9 mouse cellular contexts compared by ENCODE assay signal in genomic region chr14:21253993-21254339, GRCm38 (mm10).
DNase-seq lines count a peak whose midpoint lies in the region; ATAC-seq and TF ChIP-seq lines count a peak whose summit lies in the region.
"Had no signal": no experiment of that assay in that cellular context is flagged by ENCODE, and none has a peak within 500 bp of the region (broad histone marks: within the 10 kb centered on the region; RNA-seq: fewer than 3 reads in every experiment).

No protein-coding gene starts in this region.

- no peak for ATAC-seq in lung, embryonic 14.5 days (ENCODE audit: insufficient read depth)
- no peak for ATAC-seq in embryonic facial prominence, embryonic 12.5 days (ENCODE audit: insufficient number of reproducible peaks, insufficient read depth, low FRiP score, low TSS enrichment)
- ATAC-seq in monocyte, adult 5-6 weeks (replicated peaks; ENCODE audit: insufficient number of reproducible peaks, low FRiP score, low TSS enrichment, poor library complexity, severe bottlenecking): no peak

- H3K36me3 ChIP-seq in lung, embryonic 14.5 days (ENCODE audit: insufficient read depth): no peaks in the 10 kb centered on the region
- no peaks in the 10 kb centered on the region for H3K36me3 ChIP-seq in embryonic facial prominence, embryonic 12.5 days

- 69% methylated on average over 2 of the region's 2 CpGs for WGBS in lung, embryonic 14.5 days
- WGBS in lung, adult 2 months: 71% methylated on average over 2 of the region's 2 CpGs
- WGBS in embryonic facial prominence, embryonic 12.5 days: 60% methylated on average over 2 of the region's 2 CpGs

- no peaks in the 10 kb centered on the region for H3K9me3 ChIP-seq in lung, embryonic 14.5 days (ENCODE audit: low read depth, low read length)
- H3K9me3 ChIP-seq in embryonic facial prominence, embryonic 12.5 days: no peaks in the 10 kb centered on the region

- no peak overlapping the region for H3K4me3 ChIP-seq in lung, embryonic 14.5 days (ENCODE audit: low read depth, low read length)
- no peak overlapping the region for H3K4me3 ChIP-seq in lung, adult 2 months (replicated peaks; ENCODE audit: extremely low read depth, low read depth, low read length)
- H3K4me3 ChIP-seq in embryonic facial prominence, embryonic 12.5 days: no peak overlapping the region

- no peak overlapping the region for H3K4me2 ChIP-seq in lung, embryonic 14.5 days
- no peak overlapping the region for H3K4me2 ChIP-seq in embryonic facial prominence, embryonic 12.5 days (replicated peaks)

- H3K27me3 ChIP-seq in lung, embryonic 14.5 days (ENCODE audit: insufficient read depth, low read length): no peaks in the 10 kb centered on the region
- H3K27me3 ChIP-seq in embryonic facial prominence, embryonic 12.5 days: no peaks in the 10 kb centered on the region

- peaks cover 6% of the 10 kb centered on the region for H3K4me1 ChIP-seq in lung, embryonic 14.5 days (ENCODE audit: insufficient read depth)
- H3K4me1 ChIP-seq in lung, adult 2 months (ENCODE audit: control insufficient read depth, insufficient read depth, low read length): no peaks in the 10 kb centered on the region; the same call in 1 of the 2 replicates
- peaks cover 20% of the 10 kb centered on the region; the same call in 1 of the 2 replicates for H3K4me1 ChIP-seq in embryonic facial prominence, embryonic 12.5 days

- TF ChIP-seq CTCF in lung, embryonic 14.5 days (IDR thresholded peaks at IDR 0.05; ENCODE audit: low read depth): peak; percentile 41
- TF ChIP-seq CTCF in lung, adult 2 months (IDR thresholded peaks at IDR 0.05; ENCODE audit: insufficient read depth, low read length): no peak

- no peak overlapping the region for H3K27ac ChIP-seq in lung, embryonic 14.5 days (ENCODE audit: low read depth)
- H3K27ac ChIP-seq in embryonic facial prominence, embryonic 12.5 days: peak overlapping the region; percentile 67; the same call in 1 of the 2 replicates

- TF ChIP-seq POLR2A in lung, adult 2 months (IDR thresholded peaks at IDR 0.05; ENCODE audit: borderline replicate concordance, extremely low read depth, low read depth, low read length): no peak

- peak; percentile 26 for DNase-seq in lung, embryonic 14.5 days
- DNase-seq in lung, adult 2 months: no peak
- DNase-seq in induced T-regulatory cell, adult 2 months (ENCODE audit: low read depth): peak; percentile 30
- peak; percentile 44 for DNase-seq in retina, postnatal 7 days (ENCODE audit: low read depth, low spot score)
- DNase-seq in gastrocnemius, postnatal 25 days: no peak
- DNase-seq in ovary, postnatal 36 days (ENCODE audit: low spot score): no peak
- DNase-seq: gastrocnemius, postnatal 10 days had no signal

- H3K9ac ChIP-seq in lung, embryonic 14.5 days: no peak overlapping the region
- H3K9ac ChIP-seq in embryonic facial prominence, embryonic 12.5 days: no peak overlapping the region

Comparison
In these comparisons a context has a peak if more than half of its experiments do, and no peak if none do; other contexts are left out.
1. DNase-seq: peak in lung, embryonic 14.5 days (single experiment), induced T-regulatory cell, adult 2 months (single experiment) and retina, postnatal 7 days (single experiment); none in lung, adult 2 months (single experiment), gastrocnemius, postnatal 25 days (single experiment) and ovary, postnatal 36 days (single experiment).